Mouse (Mus musculus) telencephalon, adult 2 months (tissue): ENCODE data around the gene H2-Eb1.
"Not testable (repeated sequence)": the region's sequence is repeated elsewhere in the genome, so short reads cannot be mapped to it uniquely, and the experiment has no call there.

Experiments
- DNase-seq: peaks from one replicate; pipeline ENCODE4 v3.0.0-alpha.2; 2011; ENCODE audit warnings: low read depth, low spot score

H2-Eb1 gene

GRCm38 (mm10) chr17:34288131-34288530 lies 17.5 kb upstream of the H2-Eb1 start:
- DNase-seq: no peak

- peak; percentile 64 for DNase-seq
Measured at GRCm38 (mm10) chr17:34291609-34292008, 14.1 kb upstream of the H2-Eb1 start.

GRCm38 (mm10) chr17:34292570-34292969 lies 13.1 kb upstream of the H2-Eb1 start:
- DNase-seq: no peak

GRCm38 (mm10) chr17:34293533-34293932 lies 12.1 kb upstream of the H2-Eb1 start:
- no peak for DNase-seq

- DNase-seq: no peak
Measured at GRCm38 (mm10) chr17:34294249-34294648, 11.4 kb upstream of the H2-Eb1 start.

DNA sequence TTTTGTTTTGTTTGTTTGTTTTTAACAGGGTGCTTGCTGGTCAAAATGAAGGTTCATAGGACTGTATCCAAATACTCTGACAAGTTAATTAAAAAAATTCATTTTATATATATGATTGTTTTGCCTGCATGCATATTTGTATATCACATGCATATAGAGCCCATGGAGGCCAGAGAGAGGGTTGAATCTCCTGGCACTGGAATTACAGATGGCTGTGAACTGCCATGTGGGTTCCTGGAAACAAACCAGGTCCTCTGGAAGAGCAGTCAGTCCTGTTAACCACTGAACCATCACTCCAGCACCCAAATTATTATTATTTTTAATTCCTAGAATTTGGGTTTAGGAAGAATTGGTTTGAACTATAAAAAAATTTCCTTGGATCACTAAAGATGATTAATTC lies 10.4 kb upstream of the H2-Eb1 start:
- no peak for DNase-seq

DNA sequence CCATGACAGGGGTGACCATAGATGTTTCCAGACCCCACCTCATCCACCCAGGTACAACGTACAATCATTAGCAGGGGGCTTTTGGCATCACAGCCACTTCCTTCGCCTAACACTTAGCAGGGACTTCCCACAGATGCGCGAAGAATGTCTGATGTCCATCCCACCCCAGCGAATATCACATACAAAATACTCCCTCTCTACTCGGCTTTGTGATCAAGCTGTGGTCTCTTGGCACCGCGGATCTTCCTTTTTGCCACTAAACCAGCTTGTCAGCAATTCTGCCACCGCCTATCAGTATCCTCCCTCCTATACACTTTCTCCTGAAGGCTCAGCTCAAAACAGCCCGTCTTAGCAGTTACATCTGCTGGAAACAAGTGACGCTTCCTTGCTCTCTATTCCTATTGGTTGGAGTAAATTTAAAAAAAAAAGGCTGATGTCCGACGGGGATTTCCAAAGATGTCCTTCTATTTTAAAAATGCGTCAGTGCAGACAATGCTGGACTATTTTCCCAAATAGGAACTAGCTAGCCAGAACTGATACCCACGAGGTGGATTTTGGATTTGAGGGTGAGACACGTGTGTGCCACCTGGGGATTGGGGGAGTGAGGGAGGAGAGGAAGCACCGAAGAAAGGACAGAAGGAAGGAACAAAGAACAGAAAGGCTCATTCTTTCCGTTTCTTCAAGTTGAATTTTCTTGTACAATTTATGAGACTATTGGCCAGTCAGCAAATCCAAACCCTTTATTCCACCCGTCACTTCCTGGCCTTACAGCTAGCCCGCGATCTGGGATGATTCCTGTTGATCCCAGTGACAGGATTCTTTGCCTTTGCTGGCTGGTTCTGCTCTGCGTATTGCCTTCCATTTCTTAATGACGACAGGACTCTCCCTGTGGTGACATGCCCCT lies 9.5 kb upstream of the H2-Eb1 start:
- peak; percentile 41 for DNase-seq

- no peak for DNase-seq
Measured at GRCm38 (mm10) chr17:34299356-34299755, 6.3 kb upstream of the H2-Eb1 start.

- DNase-seq: no peak
Measured at GRCm38 (mm10) chr17:34300071-34300470, 5.6 kb upstream of the H2-Eb1 start.

GRCm38 (mm10) chr17:34300691-34301566 lies 4.7 kb upstream of the H2-Eb1 start:
- no peak for DNase-seq

GRCm38 (mm10) chr17:34301670-34302190 lies 3.9 kb upstream of the H2-Eb1 start:
- DNase-seq: no peak

GRCm38 (mm10) chr17:34303789-34304188 lies 1.9 kb upstream of the H2-Eb1 start:
- DNase-seq: no peak

DNA sequence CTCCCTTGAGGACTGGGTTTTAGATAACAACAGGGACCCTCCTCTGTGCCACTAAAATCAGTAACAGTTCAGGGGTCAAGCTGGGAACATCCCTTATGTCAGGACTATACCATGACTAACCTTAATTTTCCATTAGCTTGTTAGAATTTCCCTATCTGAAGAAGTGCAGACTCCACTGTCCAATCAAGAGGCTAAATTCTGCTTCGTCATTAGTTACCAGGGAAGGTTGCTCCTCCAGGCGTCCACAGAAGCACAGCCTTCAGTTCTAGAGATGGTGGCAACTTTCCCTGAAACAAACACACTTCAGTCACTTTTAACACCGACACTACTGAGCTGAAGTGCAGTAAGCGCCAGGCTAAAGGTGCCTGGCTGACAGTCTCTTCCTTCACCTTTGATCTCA lies 916 bp upstream of the H2-Eb1 start:
- peak; percentile 50 for DNase-seq

GRCm38 (mm10) chr17:34306407-34306806 lies 740 bp downstream of the H2-Eb1 start:
- no peak for DNase-seq

- DNase-seq: no peak
Measured at GRCm38 (mm10) chr17:34307216-34307615, 1.5 kb downstream of the H2-Eb1 start.

DNA sequence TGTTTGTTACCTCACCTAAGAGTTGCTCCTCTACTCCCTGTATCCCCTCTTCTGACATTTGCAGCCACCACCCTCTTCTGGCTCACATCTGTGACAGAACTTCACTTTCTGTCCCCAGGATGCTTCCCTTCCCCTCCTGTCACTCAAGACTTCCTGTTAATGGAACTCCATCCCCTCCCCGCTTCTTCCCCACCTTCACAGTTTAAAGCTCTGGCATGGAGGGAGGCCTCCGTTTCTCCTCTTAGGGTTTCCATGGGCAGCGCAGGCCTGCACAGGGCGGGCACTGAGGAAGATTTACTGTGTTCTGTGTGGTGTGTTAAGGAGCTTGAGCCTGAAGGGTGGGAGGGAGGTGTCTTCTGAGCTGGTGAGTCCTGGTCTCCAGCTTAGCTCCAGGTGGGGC lies 2.5 kb downstream of the H2-Eb1 start:
- DNase-seq: no peak

DNA sequence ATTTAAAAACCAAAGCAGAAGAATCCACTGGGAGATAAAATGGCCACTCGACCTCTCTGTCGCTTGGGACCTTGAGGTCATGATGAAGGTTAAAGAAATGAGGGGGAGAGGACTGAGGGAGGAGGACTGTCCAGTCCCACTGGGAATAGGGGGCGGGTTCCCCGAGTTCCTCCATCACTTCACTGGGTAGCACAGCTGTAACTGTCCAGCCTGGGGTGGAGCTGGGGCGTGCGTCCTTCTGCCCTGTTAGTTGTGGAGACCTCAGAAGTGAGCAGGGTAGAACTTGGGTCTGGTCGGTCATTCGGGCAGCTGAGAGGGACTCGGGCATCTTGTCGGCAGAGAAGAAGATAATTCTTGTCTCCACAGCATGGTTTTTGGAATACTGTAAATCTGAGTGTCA lies 3.6 kb downstream of the H2-Eb1 start:
- no peak for DNase-seq

- DNase-seq: peak; percentile 63
Measured at GRCm38 (mm10) chr17:34309683-34310385, 4.2 kb downstream of the H2-Eb1 start.

GRCm38 (mm10) chr17:34310526-34310925 lies 4.9 kb downstream of the H2-Eb1 start:
- not testable (repeated sequence) for DNase-seq

DNA sequence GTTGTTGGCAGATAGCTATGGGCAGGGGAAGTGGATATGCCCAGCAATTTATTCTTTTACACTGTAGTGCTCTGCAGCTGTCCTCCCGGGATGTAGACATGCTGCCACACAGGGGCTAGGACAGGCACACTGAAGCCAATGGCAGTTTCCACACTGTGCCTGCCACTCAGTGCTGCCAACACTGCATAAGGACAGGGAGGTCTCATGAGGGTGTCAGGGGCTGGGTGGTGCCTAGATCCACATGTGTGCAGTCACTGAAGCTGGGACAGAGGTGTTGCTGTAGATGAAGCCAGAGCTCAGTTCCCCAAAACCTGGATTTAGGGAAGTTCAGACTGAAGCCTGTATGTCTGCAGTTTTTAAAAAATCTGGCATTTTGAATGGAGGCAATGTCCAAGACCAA lies 6.5 kb downstream of the H2-Eb1 start:
- DNase-seq: no peak

GRCm38 (mm10) chr17:34313393-34313792 lies 7.7 kb downstream of the H2-Eb1 start:
- peak; percentile 26 for DNase-seq

GRCm38 (mm10) chr17:34314286-34314685 lies 8.6 kb downstream of the H2-Eb1 start:
- no peak for DNase-seq
